Mouse (Mus musculus) hindbrain, embryonic 14.5 days (tissue): ENCODE results near the gene Dpp3. TPM values are rescaled to one million over a fixed set of nuclear protein-coding genes. Genes with fewer than 3 reads are reported as not detected.
"Not testable (repeated sequence)": the region's sequence is repeated elsewhere in the genome, so short reads cannot be mapped to it uniquely, and the experiment has no call there.

Experiments used
- ATAC-seq: fragments of 200-750 bp; cut with Nextera tagmentation; 2 replicates; pipeline ENCODE4 v1.8.0; 2017; ENCODE audit warnings: moderate number of reproducible peaks, mild to moderate bottlenecking, moderate TSS enrichment, moderate library complexity; ENCODE audit not compliant: low FRiP score
- DNase-seq: peaks from one replicate; pipeline ENCODE4 v3.0.0-alpha.2; 2015; ENCODE audit warnings: low spot score
- H3K27ac ChIP-seq: fragments of 300-500 bp; sonication (generic); 2 replicates; pipeline ENCODE4 v1.5.1; 2014; ENCODE audit warnings: mild to moderate bottlenecking, moderate library complexity
- H3K27me3 ChIP-seq: fragments of 300-500 bp; sonication (generic); 2 replicates; pipeline ENCODE4 v1.6.1; 2014; ENCODE audit warnings: mild to moderate bottlenecking, low read length, mixed read lengths; ENCODE audit not compliant: control insufficient read depth, insufficient read depth
- H3K36me3 ChIP-seq: fragments of 300-500 bp; sonication (generic); replicated peaks from 2 replicates; pipeline ENCODE4 v1.6.1; 2014; ENCODE audit not compliant: control insufficient read depth, insufficient read depth
- H3K4me1 ChIP-seq: fragments of 300-500 bp; sonication (generic); replicated peaks from 2 replicates; pipeline ENCODE4 v1.6.1; 2014; ENCODE audit warnings: antibody characterized with exemption, low read length, mixed read lengths; ENCODE audit not compliant: control insufficient read depth, insufficient read depth
- H3K4me2 ChIP-seq: fragments of 300-500 bp; sonication (generic); replicated peaks from 2 replicates; pipeline ENCODE4 v1.6.1; 2014; ENCODE audit warnings: mild to moderate bottlenecking, moderate library complexity
- H3K4me3 ChIP-seq: fragments of 300-500 bp; sonication (generic); replicated peaks from 2 replicates; pipeline ENCODE4 v1.5.1; 2014; ENCODE audit warnings: mild to moderate bottlenecking, low read length
- H3K9ac ChIP-seq: fragments of 300-500 bp; sonication (generic); 2 replicates; pipeline ENCODE4 v1.6.1; 2014
- H3K9me3 ChIP-seq: fragments of 300-500 bp; sonication (generic); 2 replicates; pipeline ENCODE4 v1.6.1; 2016; ENCODE audit warnings: low read length; ENCODE audit not compliant: control insufficient read depth
- WGBS: fragments of 180-500 bp; shearing (Covaris S2); extraction: QIAGEN DNeasy Blood & Tissue Kit; methylation state at CpG from one replicate; pipeline ENCODE4 v1.1.7; 2014; 5-methylcytosine and 5-hydroxymethylcytosine counted together
- polyA plus RNA-seq: library from polyadenylated mRNA; unstranded; fragments of >200 nt; fragmentation: Nextera tagmentation; extraction: Ambion mirVana; gene quantifications from 2 replicates; pipeline ENCODE4 v1.2.1, GENCODE M21; 2014

The Dpp3 gene
- polyA plus RNA-seq, 1 experiment from 2014 or later, result 90.7 TPM

GRCm38 (mm10) chr19:4876755-4877154, 51.3 kb downstream of the Dpp3 start:
- Histone ChIP-seq H3K36me3 (no peaks in the 10 kb centered on the region), H3K4me3 (no peak overlapping the region), H3K9ac (no peak overlapping the region), H3K4me1 (peaks cover 14% of the 10 kb centered on the region), H3K27me3 (no peaks in the 10 kb centered on the region), H3K4me2 (no peak overlapping the region), H3K9me3 (no peaks in the 10 kb centered on the region), H3K27ac (no peak overlapping the region)
- ATAC-seq, result no peak
- WGBS, result 55% methylated on average over 3 of the region's 3 CpGs
- no peak for DNase-seq

- Histone ChIP-seq H3K36me3 (no peaks in the 10 kb centered on the region), H3K9me3 (no peaks in the 10 kb centered on the region), H3K27ac (no peak overlapping the region), H3K9ac (no peak overlapping the region), H3K4me2 (no peak overlapping the region), H3K4me1 (peaks cover 14% of the 10 kb centered on the region), H3K27me3 (no peaks in the 10 kb centered on the region), H3K4me3 (no peak overlapping the region)
- no peak for ATAC-seq
- 70% methylated on average over 3 of the region's 4 CpGs for WGBS
- DNase-seq, result no peak
These were observed 51.8 kb downstream of the Dpp3 start for GRCm38 (mm10) chr19:4876241-4876640.

DNA sequence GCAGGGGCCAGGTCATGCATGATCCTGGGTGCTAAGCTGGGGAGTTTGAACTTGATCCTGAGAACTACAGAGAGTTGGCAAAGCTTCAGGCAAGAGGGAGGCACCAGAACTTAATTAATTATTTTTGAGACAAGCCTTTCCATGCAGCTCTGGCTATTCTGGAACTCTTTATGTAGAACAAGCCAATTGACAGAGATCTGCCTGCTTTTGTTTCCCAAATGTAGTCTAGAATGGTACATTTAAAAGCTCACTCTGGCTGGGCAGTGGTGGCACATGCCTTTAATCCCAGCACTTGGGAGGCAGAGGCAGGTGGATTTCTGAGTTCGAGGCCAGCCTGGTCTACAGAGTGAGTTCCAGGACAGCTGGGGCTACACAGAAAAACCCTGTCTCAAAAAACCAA, 53.5 kb downstream of the Dpp3 start:
- H3K4me2 ChIP-seq, H3K9me3 ChIP-seq, H3K27me3 ChIP-seq, DNase-seq, H3K9ac ChIP-seq, H3K4me3 ChIP-seq, H3K36me3 ChIP-seq, H3K27ac ChIP-seq, ATAC-seq: not testable (repeated sequence)
- H3K4me1 ChIP-seq, result peaks cover 14% of the 10 kb centered on the region
- WGBS, result 100% methylated on average over 1 of the region's 1 CpGs

DNA sequence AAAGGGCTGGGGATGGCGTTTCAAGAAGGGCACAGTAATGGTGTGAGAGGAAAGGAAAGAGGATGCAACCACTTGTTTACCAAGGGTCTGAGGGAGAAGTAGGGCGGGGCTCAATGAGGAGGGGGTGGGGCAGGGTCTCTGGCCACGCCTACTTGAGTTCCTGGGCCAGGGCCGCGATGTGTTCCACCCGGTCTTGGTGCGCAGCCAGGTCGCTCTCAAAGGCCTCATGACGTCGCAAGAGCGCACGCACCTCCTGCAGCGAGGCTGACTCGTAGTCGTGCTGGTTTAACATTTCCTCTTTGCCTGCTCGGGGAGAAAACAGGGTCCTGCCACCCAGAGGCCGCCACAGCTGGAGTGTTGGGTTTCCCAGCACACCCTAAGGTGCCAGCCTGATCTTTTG, 62.9 kb downstream of the Dpp3 start:
- Histone ChIP-seq H3K27me3 (no peaks in the 10 kb centered on the region), H3K4me2 (no peak overlapping the region; the same call in 1 of the 2 replicates), H3K4me3 (no peak overlapping the region), H3K9me3 (no peaks in the 10 kb centered on the region), H3K4me1 (no peaks in the 10 kb centered on the region), H3K9ac (no peak overlapping the region), H3K36me3 (no peaks in the 10 kb centered on the region), H3K27ac (no peak overlapping the region)
- no peak for ATAC-seq
- WGBS, result 9% methylated on average over 17 of the region's 17 CpGs
- DNase-seq, result no peak

GRCm38 (mm10) chr19:4863048-4863447, 65.0 kb downstream of the Dpp3 start:
- Histone ChIP-seq H3K4me2 (no peak overlapping the region), H3K36me3 (peaks cover 13% of the 10 kb centered on the region), H3K27me3 (no peaks in the 10 kb centered on the region), H3K9me3 (no peaks in the 10 kb centered on the region), H3K27ac (no peak overlapping the region), H3K9ac (no peak overlapping the region), H3K4me3 (no peak overlapping the region), H3K4me1 (no peaks in the 10 kb centered on the region)
- ATAC-seq (no peak), DNase-seq (no peak)
- WGBS, result 53% methylated on average over 6 of the region's 6 CpGs

DNA sequence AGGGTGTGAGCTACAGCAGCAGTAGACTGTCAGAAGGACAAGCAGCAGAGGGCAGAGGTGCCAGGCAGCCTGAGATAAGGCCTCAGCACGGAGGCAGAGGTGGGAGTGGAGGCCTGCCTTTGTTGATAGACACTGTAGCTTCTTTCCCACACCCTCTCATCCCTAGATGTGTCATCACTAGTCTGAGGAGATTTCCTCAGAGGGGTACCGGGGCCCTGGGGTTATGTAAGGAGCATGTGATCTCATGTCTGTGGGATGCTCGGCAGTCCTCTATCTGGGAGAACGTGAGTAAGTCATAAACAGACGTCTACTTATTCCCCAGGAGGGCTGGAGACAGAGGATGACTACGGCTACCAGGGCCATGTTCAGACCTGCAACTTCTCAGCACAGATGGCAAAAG, 69.0 kb downstream of the Dpp3 start:
- Histone ChIP-seq H3K27me3 (no peaks in the 10 kb centered on the region), H3K36me3 (peaks cover 20% of the 10 kb centered on the region), H3K4me1 (peaks cover 7% of the 10 kb centered on the region; the same call in 1 of the 2 replicates), H3K4me3 (no peak overlapping the region), H3K4me2 (no peak overlapping the region), H3K27ac (no peak overlapping the region), H3K9me3 (no peaks in the 10 kb centered on the region), H3K9ac (no peak overlapping the region)
- 78% methylated on average over 6 of the region's 6 CpGs for WGBS
- no peak for ATAC-seq
- DNase-seq, result no peak

Other genes with a start within 250 kb of the Dpp3 start
- 5.4 and 6.3 TPM in 2 replicates for gene Gm960, start 229.6 kb downstream of the Dpp3 start, polyA plus RNA-seq
- 38.3 and 38.4 TPM in 2 replicates for gene Sptbn2, start 217.1 kb downstream of the Dpp3 start, polyA plus RNA-seq
- gene Rbm4b, start 171.8 kb downstream of the Dpp3 start, polyA plus RNA-seq, result 132 and 136 TPM in 2 replicates
- gene Rbm4, start 134.4 kb downstream of the Dpp3 start, polyA plus RNA-seq, result 78.9 and 82.7 TPM in 2 replicates
- gene Gm21992, start 116.7 kb downstream of the Dpp3 start, polyA plus RNA-seq, result 8.6 and 10.5 TPM in 2 replicates
- gene Rbm14, start 116.7 kb downstream of the Dpp3 start, polyA plus RNA-seq, result 56.3 and 62.8 TPM in 2 replicates
- gene Ccs, start 89.0 kb downstream of the Dpp3 start, polyA plus RNA-seq, result 31.9 and 41.4 TPM in 2 replicates
- 0.71 and 0.81 TPM in 2 replicates for gene Ccdc87, start 88.9 kb downstream of the Dpp3 start, polyA plus RNA-seq
- 68.8 and 74.4 TPM in 2 replicates for gene Ctsf, start 73.2 kb downstream of the Dpp3 start, polyA plus RNA-seq
- 2.9 and 3.2 TPM in 2 replicates for gene Actn3, start 50.4 kb downstream of the Dpp3 start, polyA plus RNA-seq
- gene Zdhhc24, start 49.6 kb downstream of the Dpp3 start, polyA plus RNA-seq, result 17.0 and 17.7 TPM in 2 replicates
- 12.5 and 12.9 TPM in 2 replicates for gene Bbs1, start 21.7 kb downstream of the Dpp3 start, polyA plus RNA-seq
- 9.5 and 11.6 TPM in 2 replicates for gene Peli3, start 14.8 kb upstream of the Dpp3 start, polyA plus RNA-seq
- 119 TPM in 2 replicates for gene Mrpl11, start 33.9 kb upstream of the Dpp3 start, polyA plus RNA-seq
- gene Npas4, start 62.0 kb upstream of the Dpp3 start, polyA plus RNA-seq, result 0.23 and 0.31 TPM in 2 replicates
- 9.9 and 10.7 TPM in 2 replicates for gene Slc29a2, start 95.6 kb upstream of the Dpp3 start, polyA plus RNA-seq
- gene B4gat1, start 110.5 kb upstream of the Dpp3 start, polyA plus RNA-seq, result 93.7 and 101 TPM in 2 replicates
- gene AC124502.3, start 110.6 kb upstream of the Dpp3 start, polyA plus RNA-seq, result 1.4 and 1.9 TPM in 2 replicates
- gene Brms1, start 113.1 kb upstream of the Dpp3 start, polyA plus RNA-seq, result 28.6 and 29.5 TPM in 2 replicates
- gene Rin1, start 122.2 kb upstream of the Dpp3 start, polyA plus RNA-seq, result 1.1 and 1.4 TPM in 2 replicates
- 23.8 and 26.4 TPM in 2 replicates for gene Cd248, start 139.8 kb upstream of the Dpp3 start, polyA plus RNA-seq
- gene Tmem151a, start 157.2 kb upstream of the Dpp3 start, polyA plus RNA-seq, result 20.7 and 23.8 TPM in 2 replicates
- gene Yif1a, start 160.3 kb upstream of the Dpp3 start, polyA plus RNA-seq, result 62.4 and 72.6 TPM in 2 replicates
- gene Cnih2, start 170.2 kb upstream of the Dpp3 start, polyA plus RNA-seq, result 485 and 502 TPM in 2 replicates
- 210 and 213 TPM in 2 replicates for gene Rab1b, start 178.8 kb upstream of the Dpp3 start, polyA plus RNA-seq
- gene Klc2, start 190.3 kb upstream of the Dpp3 start, polyA plus RNA-seq, result 72.7 and 72.9 TPM in 2 replicates